Mouse (Mus musculus) activated CD4-positive, CD25-positive, alpha-beta regulatory T cell (primary cell): ENCODE measurements around the gene Afm. TPM values are rescaled to one million over a fixed set of nuclear protein-coding genes. Genes with fewer than 3 reads are reported as not detected.

Experiments
- polyA plus RNA-seq, 2 experiments: library from polyadenylated mRNA; unstranded; fragments of 100-300 nt; shearing (Covaris generic); gene quantifications; one replicate each; pipeline ENCODE4 v1.2.1; 2017

Gene Afm
- 1 to 10 TPM in 1 of 2 experiments, under 1 TPM in 1; 0.29 to 1.5 TPM for polyA plus RNA-seq

GRCm38 (mm10) chr5:90518356-90519100 lies at the start of gene Afm:
TSS of gene Afm (plus strand) at chr5:90518932.

GRCm38 (mm10) chr5:90490518-90490917 lies 28.2 kb upstream of the Afm start, which contains the start of gene Afp:
TSS of gene Afp (plus strand) at chr5:90490737.

GRCm38 (mm10) chr5:90560743-90561142 lies 42.0 kb downstream of the Afm start, which contains the start of gene 5830473C10Rik:
TSS of gene 5830473C10Rik (plus strand) at chr5:90561107.

Other genes with a start within 250 kb of the Afm start
- 10 to 100 TPM; 32.1 to 33.7 TPM for gene Ankrd17, start 152.4 kb upstream of the Afm start, polyA plus RNA-seq
- gene Gm9958, start 151.7 kb upstream of the Afm start, polyA plus RNA-seq: 1 to 10 TPM; 2.4 to 4.3 TPM
- not detected for gene Alb, start 58.0 kb upstream of the Afm start, polyA plus RNA-seq
- gene Afp, start 28.2 kb upstream of the Afm start, polyA plus RNA-seq: 1 to 10 TPM; 3.7 to 5.1 TPM
- gene 5830473C10Rik, start 42.2 kb downstream of the Afm start, polyA plus RNA-seq: under 1 TPM in 1 of 2 experiments, not detected in 1; 0.07 TPM
- gene Rassf6, start 121.7 kb downstream of the Afm start, polyA plus RNA-seq: 1 to 10 TPM in 1 of 2 experiments, under 1 TPM in 1; 0.91 to 2.0 TPM
- not detected for gene Cxcl5, start 240.4 kb downstream of the Afm start, polyA plus RNA-seq
- 1 to 10 TPM in 1 of 2 experiments, under 1 TPM in 1; 0.39 to 1.3 TPM for gene Ppbp, start 249.6 kb downstream of the Afm start, polyA plus RNA-seq